Mouse (Mus musculus) G1E (cell line): ENCODE results near the gene Lenep.

Experiments used
- CTCF ChIP-seq: IDR thresholded peaks from 2 replicates; pipeline ENCODE4 v1.5.1; 2012; ENCODE audit warnings: low read depth, low read length, inconsistent platforms, mixed read lengths
- GATA1 ChIP-seq: IDR thresholded peaks from 2 replicates; pipeline ENCODE4 v1.6.1; 2012; ENCODE audit warnings: borderline replicate concordance, low read length, inconsistent platforms, mixed read lengths

GRCm38 (mm10) chr3:89417840-89418169 is 15.2 kb upstream of the Lenep start:
- TF ChIP-seq CTCF (no peak), GATA1 (no peak)
